Mouse (Mus musculus): ENCODE data around the gene Nectin1. TPM values are rescaled to one million over a fixed set of nuclear protein-coding genes. Genes with fewer than 3 reads are reported as not detected.
A peak's percentile ranks its signal among the peaks of the same experiment; 100 is the strongest.

Nectin1 gene
- polyA plus RNA-seq, 1 experiment from 2014 or later: 7.4 TPM

DNA sequence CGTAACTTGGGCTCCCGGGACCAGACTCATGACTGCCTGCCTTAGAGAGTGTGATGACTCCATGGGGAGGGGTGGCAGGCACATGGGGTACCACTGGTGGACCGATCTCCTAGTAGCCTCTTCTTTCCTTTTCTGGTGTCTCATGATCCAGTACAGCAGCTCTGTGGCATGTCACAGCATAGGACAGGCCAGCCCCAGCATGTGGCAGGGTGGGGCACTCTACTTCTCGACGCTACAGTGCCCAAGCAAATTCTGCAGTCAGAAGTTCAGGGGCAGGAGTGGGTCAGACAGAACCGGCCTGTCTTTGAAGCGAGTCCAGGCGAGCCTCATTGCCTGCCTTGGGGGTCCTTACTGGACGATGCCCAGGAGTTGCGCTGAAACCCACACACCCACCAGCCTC is 13.4 kb downstream of the Nectin1 start:
- H3K36me3 ChIP-seq (replicated peaks): peaks cover 23% of the 10 kb centered on the region
- H3K27me3 ChIP-seq (ENCODE audit: poor library complexity, severe bottlenecking): no peaks in the 10 kb centered on the region
- H3K4me1 ChIP-seq: peaks cover 93% of the 10 kb centered on the region
- WGBS: 74% methylated on average over 10 of the region's 10 CpGs
- no peaks in the 10 kb centered on the region for H3K9me3 ChIP-seq
- DNase-seq (ENCODE audit: extremely low spot score, low spot score): no peak
- peak overlapping the region; percentile 65 for H3K27ac ChIP-seq
- H3K4me3 ChIP-seq: no peak overlapping the region

DNA sequence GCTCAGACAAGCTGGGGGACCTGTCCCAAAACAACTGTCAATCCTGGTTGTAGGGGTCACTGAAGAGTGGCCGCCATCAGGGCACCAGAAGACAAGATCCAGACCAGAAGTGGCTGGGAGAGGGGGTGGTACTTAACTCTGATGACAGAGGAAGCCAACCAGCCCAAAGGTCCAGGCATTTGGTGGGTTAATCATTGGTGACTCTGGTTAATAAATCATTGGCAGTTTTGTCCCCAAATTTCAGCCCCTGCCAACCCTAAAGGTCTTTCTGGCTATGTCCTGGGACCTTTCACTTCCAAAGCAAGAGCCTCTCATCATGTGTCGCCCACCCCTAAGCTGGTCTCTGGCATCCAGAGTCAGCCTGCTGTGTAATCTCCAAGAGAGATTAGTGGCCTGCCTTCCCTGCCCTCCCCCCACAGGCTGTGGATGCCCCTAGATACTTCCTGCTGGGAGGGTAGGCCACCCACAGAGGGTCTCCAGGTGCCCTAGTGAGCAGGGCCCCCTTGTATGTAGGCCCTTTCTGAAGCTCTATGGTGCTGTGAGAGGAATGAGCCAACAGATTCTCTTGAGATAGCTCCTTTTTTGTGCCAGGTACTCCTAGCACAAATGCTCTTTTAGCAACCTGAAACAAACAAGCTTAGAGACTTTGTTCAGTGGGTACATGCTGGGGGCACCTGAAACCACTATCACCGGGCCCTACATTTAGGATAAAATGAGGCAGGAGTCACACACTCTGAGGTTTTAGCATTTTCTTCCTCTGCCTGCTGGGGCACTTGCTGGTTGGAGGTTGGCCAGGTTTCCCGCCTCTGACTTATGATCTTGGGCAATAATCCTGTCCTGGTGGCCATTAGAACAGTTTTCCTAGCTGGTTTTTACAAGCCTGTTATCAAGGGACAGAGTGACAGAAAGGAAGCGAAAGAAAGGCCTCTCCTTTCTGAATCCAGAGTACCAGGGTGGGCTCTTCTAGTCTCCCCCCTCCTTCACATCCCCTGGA is 14.5 kb downstream of the Nectin1 start:
- Histone ChIP-seq H3K4me3 (no peak overlapping the region), H3K27me3 (ENCODE audit: poor library complexity, severe bottlenecking) (no peaks in the 10 kb centered on the region), H3K9me3 (no peaks in the 10 kb centered on the region), H3K27ac (peak overlapping the region; percentile 65), H3K4me1 (peaks cover 90% of the 10 kb centered on the region), H3K36me3 (replicated peaks) (peaks cover 19% of the 10 kb centered on the region)
- WGBS: 63% methylated on average over 5 of the region's 5 CpGs
- DNase-seq (ENCODE audit: extremely low spot score, low spot score): no peak

DNA sequence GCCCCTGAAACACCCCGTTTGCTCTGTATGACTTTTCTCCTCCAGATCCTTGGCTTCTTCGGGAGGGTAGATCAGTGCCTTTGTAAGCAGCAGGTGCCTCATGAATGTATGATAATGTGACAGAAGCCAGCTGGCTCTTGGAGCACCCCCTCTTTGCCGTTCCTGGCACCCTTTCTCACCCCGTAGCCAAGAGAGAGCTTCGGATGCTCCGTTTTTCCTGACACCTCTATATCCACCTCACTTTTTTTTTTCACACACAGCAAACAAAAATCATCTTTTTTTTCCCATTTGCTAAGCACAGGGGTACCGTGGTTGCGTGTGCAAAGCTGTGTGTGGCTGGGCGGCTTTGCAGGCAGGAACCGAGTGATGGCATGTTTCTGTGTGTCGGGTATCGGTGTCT is 16.3 kb downstream of the Nectin1 start:
- peak overlapping the region; percentile 65; the same call in 1 of the 2 replicates for H3K27ac ChIP-seq
- peaks cover 24% of the 10 kb centered on the region for H3K36me3 ChIP-seq (replicated peaks)
- DNase-seq (ENCODE audit: extremely low spot score, low spot score): no peak
- no peak overlapping the region for H3K4me3 ChIP-seq
- peaks cover 5% of the 10 kb centered on the region; the same call in 1 of the 2 replicates for H3K9me3 ChIP-seq
- 92% methylated on average over 12 of the region's 12 CpGs for WGBS
- H3K4me1 ChIP-seq: peaks cover 78% of the 10 kb centered on the region
- H3K27me3 ChIP-seq (ENCODE audit: poor library complexity, severe bottlenecking): no peaks in the 10 kb centered on the region

DNA sequence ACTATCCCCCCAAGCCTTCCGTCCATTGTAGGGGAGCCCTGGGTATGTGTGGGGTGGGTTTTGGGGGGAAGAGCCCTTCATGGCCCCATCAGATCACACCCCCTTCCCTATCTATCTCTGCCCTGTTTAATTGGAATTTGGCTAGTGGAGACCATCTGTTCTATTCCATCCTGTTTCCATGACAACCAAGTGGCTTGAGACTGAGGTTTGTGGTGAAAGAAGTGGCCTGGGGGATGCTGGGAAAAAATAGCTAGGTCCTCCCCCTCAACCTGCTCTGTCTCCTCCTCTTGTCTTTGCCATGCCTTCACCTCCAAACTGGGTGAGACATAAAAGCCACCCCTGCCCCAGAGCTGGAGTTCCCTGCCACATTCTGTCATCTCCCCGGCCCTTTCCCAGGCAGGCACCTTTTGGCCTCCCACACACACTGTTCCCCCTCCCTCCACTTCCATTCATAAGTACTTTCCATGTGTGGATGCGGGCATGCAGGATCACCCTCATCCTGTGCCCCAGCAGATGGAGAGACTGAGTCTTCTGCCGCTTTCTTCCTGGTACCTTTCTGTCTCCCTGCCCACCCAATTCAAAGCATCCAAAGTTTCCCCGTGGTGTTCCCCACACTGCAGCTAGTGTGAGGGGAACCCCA is 17.5 kb downstream of the Nectin1 start:
- Histone ChIP-seq H3K4me1 (peaks cover 76% of the 10 kb centered on the region), H3K4me3 (no peak overlapping the region)
- 73% methylated on average over 5 of the region's 5 CpGs for WGBS

DNA sequence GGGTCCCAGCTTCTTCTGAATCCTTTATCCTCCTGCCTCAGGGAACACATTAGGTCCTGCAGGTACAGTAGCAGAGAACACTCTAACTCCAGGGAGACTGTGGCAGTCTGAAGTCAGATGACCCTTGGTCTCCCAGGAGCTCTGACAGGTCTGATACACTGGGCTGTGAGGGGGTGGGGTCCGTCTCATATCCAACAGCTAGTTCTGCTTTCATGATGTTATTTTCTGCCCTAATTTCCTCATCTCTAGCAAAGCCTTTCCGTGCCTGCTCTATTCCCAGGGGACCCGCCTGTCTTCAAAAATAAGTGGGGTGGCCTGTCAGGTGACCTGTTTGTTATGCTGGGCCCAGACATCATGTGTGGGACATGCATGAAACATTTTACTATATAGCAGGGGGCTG is 18.2 kb downstream of the Nectin1 start:
- Histone ChIP-seq H3K9me3 (peaks cover 5% of the 10 kb centered on the region; the same call in 1 of the 2 replicates), H3K27ac (peak overlapping the region; percentile 65), H3K36me3 (replicated peaks) (peaks cover 29% of the 10 kb centered on the region), H3K27me3 (ENCODE audit: poor library complexity, severe bottlenecking) (no peaks in the 10 kb centered on the region), H3K4me3 (no peak overlapping the region), H3K4me1 (peaks cover 69% of the 10 kb centered on the region)
- WGBS: 90% methylated on average over 3 of the region's 3 CpGs
- DNase-seq (ENCODE audit: extremely low spot score, low spot score): no peak

More for the DNA sequence above, 17.5 kb downstream of the Nectin1 start:
- Histone ChIP-seq H3K27ac (peak overlapping the region; percentile 65), H3K27me3 (ENCODE audit: poor library complexity, severe bottlenecking) (no peaks in the 10 kb centered on the region), H3K9me3 (peaks cover 5% of the 10 kb centered on the region; the same call in 1 of the 2 replicates), H3K36me3 (replicated peaks) (peaks cover 24% of the 10 kb centered on the region)
- DNase-seq (ENCODE audit: extremely low spot score, low spot score): no peak

DNA sequence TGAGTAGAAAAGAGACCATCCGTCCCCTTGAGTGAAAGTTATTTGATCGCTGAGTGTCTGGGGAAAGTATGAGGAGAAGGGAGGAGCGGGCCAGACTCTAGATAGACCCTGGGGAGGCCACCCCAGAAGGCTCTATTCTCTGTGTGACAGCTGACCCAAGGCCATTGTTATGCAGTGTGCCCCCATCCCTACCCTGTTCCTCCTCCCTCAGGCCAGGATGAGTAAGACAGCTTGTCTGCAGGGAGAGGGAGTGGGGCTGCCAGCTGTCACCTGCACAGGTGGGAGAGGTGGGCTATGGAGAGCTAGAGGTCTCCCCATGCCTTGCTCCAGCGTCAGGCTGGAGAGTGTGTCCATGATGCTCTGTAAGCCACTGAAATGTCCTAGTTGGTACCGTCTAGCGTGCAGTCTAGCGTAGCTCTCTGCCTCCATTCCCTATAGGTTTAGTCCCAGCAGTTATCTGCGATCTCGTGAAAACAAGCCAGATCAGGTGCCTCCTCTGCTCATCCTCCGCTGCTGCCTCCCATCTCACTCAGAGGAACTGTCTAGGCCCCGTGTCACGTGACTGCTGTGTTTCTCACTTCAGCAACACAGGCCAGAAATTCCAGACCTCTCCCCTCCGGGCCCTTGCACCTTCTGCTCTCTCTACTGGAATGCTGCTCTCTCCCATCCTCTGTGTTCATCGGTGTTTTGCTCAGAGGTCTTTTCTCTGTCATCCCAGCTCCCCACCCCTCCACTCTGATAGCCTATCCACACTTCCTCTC is 21.8 kb downstream of the Nectin1 start:
- Histone ChIP-seq H3K27ac (peak overlapping the region; percentile 31; the same call in 1 of the 2 replicates), H3K27me3 (ENCODE audit: poor library complexity, severe bottlenecking) (no peaks in the 10 kb centered on the region), H3K36me3 (replicated peaks) (peaks cover 23% of the 10 kb centered on the region), H3K4me1 (peaks cover 66% of the 10 kb centered on the region), H3K9me3 (peaks cover 5% of the 10 kb centered on the region; the same call in 1 of the 2 replicates), H3K4me3 (no peak overlapping the region)
- DNase-seq (ENCODE audit: extremely low spot score, low spot score): no peak
- WGBS: 77% methylated on average over 14 of the region's 14 CpGs

DNA sequence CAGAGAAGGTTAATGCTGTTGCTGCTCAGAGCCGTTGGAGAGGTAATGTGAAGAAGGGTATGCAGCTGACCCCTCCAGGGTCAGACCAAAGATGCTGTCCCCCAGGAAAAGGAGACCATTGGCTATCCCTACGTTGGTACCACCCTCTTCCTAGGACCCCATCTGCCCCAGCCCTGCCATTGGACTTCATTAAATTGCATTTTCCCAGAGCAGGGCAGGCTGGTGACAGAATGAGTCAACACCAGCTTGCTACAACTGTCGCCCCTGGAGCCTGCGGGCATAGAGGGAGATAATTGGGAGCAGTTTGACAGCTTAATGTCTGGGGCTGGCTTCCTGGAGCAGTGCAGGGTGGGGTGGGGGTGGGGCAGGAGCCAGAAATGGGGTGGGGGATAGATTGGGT is 25.0 kb downstream of the Nectin1 start:
- H3K9me3 ChIP-seq: peaks cover 1% of the 10 kb centered on the region; the same call in 1 of the 2 replicates
- peaks cover 78% of the 10 kb centered on the region for H3K4me1 ChIP-seq
- DNase-seq (ENCODE audit: extremely low spot score, low spot score): no peak
- peaks cover 16% of the 10 kb centered on the region for H3K36me3 ChIP-seq (replicated peaks)
- WGBS: 40% methylated on average over 4 of the region's 4 CpGs
- no peak overlapping the region for H3K4me3 ChIP-seq
- H3K27me3 ChIP-seq (ENCODE audit: poor library complexity, severe bottlenecking): no peaks in the 10 kb centered on the region
- H3K27ac ChIP-seq: peak overlapping the region; percentile 67; the same call in 1 of the 2 replicates

DNA sequence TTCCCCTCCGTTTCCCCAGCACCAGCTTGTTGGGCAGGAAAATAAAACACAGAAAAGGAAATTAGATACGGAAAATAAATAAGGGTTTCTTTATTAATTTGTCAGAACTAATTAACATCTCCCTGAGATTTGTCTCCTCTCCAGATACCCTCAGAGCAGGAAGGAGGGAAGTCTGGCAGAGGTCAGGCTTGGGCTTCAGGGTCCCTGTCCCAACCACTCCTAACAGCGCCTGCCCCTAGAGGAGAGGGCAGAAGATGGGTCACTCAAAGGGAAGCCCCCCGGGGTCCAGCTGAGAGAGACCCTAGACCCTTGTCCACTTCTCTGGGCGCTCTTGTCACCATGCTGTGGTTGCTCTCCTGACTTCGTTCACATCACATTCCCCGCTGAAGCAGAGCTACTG is 25.4 kb downstream of the Nectin1 start:
- no peaks in the 10 kb centered on the region for H3K27me3 ChIP-seq (ENCODE audit: poor library complexity, severe bottlenecking)
- DNase-seq (ENCODE audit: extremely low spot score, low spot score): no peak
- H3K4me1 ChIP-seq: peaks cover 82% of the 10 kb centered on the region
- peaks cover 12% of the 10 kb centered on the region for H3K36me3 ChIP-seq (replicated peaks)
- 81% methylated on average over 7 of the region's 7 CpGs for WGBS
- H3K9me3 ChIP-seq: no peaks in the 10 kb centered on the region
- peak overlapping the region; percentile 67 for H3K27ac ChIP-seq
- no peak overlapping the region for H3K4me3 ChIP-seq

DNA sequence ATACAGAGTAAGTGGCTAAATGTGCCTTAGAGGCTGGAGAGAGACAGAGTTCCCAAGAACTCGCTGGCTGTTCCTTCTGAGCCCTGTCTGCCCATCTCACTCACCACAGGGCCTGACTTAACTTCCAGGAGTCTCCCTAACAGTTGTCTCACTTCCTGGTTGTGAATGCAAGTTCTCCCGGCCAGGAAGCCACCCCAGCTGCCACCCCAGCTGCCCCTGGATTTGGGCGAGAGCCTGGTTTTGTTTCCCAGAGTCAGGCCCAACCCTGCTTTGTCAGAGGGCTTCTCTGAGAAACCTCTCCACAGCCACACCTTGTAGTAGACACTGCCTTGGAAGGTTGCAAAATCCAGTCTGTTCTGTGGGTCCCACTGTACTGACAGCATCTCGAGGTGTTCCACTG is 26.2 kb downstream of the Nectin1 start:
- peaks cover 11% of the 10 kb centered on the region for H3K36me3 ChIP-seq (replicated peaks)
- no peak for DNase-seq (ENCODE audit: extremely low spot score, low spot score)
- H3K9me3 ChIP-seq: no peaks in the 10 kb centered on the region
- no peak overlapping the region for H3K4me3 ChIP-seq
- WGBS: 85% methylated on average over 4 of the region's 4 CpGs
- no peaks in the 10 kb centered on the region for H3K27me3 ChIP-seq (ENCODE audit: poor library complexity, severe bottlenecking)
- H3K4me1 ChIP-seq: peaks cover 83% of the 10 kb centered on the region
- 0 out of 2 replicates have a peak overlapping the region, but pooled peaks have one; percentile 13 for H3K27ac ChIP-seq

DNA sequence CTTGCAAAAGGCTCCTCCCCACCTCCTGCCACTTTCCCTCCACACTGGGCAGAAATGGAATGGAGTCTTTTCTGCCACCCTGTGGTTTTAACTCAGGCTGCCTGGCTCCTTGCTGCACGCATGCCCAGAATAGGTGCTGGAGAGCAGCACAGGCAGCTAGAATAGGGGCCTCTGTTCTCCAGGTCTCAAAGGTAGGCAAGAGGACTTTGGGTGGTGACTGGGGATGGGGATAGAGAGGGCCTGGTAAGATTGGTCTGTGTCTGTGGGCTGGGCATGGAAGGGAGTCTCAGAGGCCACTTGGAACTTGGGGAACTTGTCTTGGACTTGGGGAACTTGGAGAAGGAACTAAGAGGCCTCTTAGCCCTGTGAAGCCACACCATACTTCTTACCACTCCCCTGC is 27.3 kb downstream of the Nectin1 start:
- H3K4me3 ChIP-seq: no peak overlapping the region

DNA sequence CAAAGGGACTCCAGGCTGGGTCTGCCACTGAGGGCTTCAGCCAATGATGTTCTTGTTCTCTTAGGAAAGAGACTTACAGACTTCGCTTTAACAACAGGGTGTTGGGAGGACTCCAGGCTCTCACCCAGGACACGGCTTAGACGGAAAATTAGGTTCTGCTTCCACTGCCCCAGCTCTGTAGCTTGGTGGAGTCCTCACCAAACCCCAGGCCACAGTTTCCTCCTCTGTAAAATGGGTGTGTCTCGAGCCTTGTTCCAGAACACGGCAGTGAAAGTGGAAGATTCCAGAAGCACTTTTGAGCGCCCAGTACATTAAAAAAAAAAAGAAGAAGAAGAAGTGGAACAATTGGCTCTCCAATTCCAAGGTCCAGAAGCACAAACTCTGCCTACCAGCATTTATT is 28.7 kb downstream of the Nectin1 start:
- peaks cover 95% of the 10 kb centered on the region for H3K4me1 ChIP-seq
- H3K4me3 ChIP-seq: no peak overlapping the region
- H3K27me3 ChIP-seq (ENCODE audit: poor library complexity, severe bottlenecking): no peaks in the 10 kb centered on the region
- DNase-seq (ENCODE audit: extremely low spot score, low spot score): no peak
- H3K9me3 ChIP-seq: no peaks in the 10 kb centered on the region
- peaks cover 5% of the 10 kb centered on the region; the same call in 1 of the 2 replicates for H3K36me3 ChIP-seq (replicated peaks)
- WGBS: 88% methylated on average over 6 of the region's 6 CpGs
- H3K27ac ChIP-seq: no peak overlapping the region

More for the DNA sequence above, 27.3 kb downstream of the Nectin1 start:
- peaks cover 83% of the 10 kb centered on the region for H3K4me1 ChIP-seq
- 0 out of 2 replicates have a peak overlapping the region, but pooled peaks have one; percentile 44 for H3K27ac ChIP-seq
- no peaks in the 10 kb centered on the region for H3K27me3 ChIP-seq (ENCODE audit: poor library complexity, severe bottlenecking)
- 97% methylated on average over 1 of the region's 1 CpGs for WGBS
- H3K36me3 ChIP-seq (replicated peaks): peaks cover 11% of the 10 kb centered on the region
- DNase-seq (ENCODE audit: extremely low spot score, low spot score): no peak
- H3K9me3 ChIP-seq: no peaks in the 10 kb centered on the region

DNA sequence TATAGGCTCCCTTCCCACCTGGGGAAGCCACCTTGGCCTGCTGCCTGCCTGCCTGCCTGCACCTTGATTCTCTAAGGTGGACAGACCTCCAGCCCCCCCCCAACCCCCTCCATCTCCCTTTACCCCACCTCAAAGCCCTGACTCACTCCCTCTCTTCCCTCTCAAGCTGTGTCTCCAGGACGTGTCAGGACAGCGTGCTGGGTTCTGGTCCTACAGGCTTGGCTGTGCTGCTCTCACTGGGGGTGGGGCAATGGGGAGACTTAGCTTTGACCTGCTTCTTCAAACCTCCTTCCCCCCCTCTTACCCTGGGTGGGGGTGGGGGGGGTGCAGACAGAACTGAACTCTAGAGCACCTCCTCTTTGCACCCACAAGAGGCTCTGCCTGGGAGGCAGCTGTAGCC is 29.7 kb downstream of the Nectin1 start:
- H3K4me1 ChIP-seq: peaks cover 95% of the 10 kb centered on the region
- no peaks in the 10 kb centered on the region for H3K9me3 ChIP-seq
- H3K36me3 ChIP-seq (replicated peaks): peaks cover 5% of the 10 kb centered on the region; the same call in 1 of the 2 replicates
- 82% methylated on average over 2 of the region's 2 CpGs for WGBS
- H3K27me3 ChIP-seq (ENCODE audit: poor library complexity, severe bottlenecking): no peaks in the 10 kb centered on the region
- DNase-seq (ENCODE audit: extremely low spot score, low spot score): no peak
- no peak overlapping the region for H3K4me3 ChIP-seq
- peak overlapping the region; percentile 48 for H3K27ac ChIP-seq
